Mouse (Mus musculus): Measurements from ENCODE around the gene Rusc2.

GRCm38 (mm10) chr4:43463102-43463501 lies 81.3 kb downstream of the Rusc2 start:
- TF ChIP-seq GATA1 (IDR thresholded peaks at IDR 0.05; ENCODE audit: borderline replicate concordance, low read length) (no peak), FLI1 (IDR thresholded peaks at IDR 0.05; ENCODE audit: low read length) (no peak)

Data from megakaryocyte, embryonic 14.5 days (primary cell).